Mouse (Mus musculus): ENCODE results near the gene Rftn1.
"Not testable (repeated sequence)": the region's sequence is repeated elsewhere in the genome, so short reads cannot be mapped to it uniquely, and the experiment has no call there.

Rftn1 gene

GRCm38 (mm10) chr17:50126545-50126944 lies 63.9 kb downstream of the Rftn1 start:
- DNase-seq: no peak

GRCm38 (mm10) chr17:50125900-50126299 lies 64.6 kb downstream of the Rftn1 start:
- DNase-seq: no peak

DNA sequence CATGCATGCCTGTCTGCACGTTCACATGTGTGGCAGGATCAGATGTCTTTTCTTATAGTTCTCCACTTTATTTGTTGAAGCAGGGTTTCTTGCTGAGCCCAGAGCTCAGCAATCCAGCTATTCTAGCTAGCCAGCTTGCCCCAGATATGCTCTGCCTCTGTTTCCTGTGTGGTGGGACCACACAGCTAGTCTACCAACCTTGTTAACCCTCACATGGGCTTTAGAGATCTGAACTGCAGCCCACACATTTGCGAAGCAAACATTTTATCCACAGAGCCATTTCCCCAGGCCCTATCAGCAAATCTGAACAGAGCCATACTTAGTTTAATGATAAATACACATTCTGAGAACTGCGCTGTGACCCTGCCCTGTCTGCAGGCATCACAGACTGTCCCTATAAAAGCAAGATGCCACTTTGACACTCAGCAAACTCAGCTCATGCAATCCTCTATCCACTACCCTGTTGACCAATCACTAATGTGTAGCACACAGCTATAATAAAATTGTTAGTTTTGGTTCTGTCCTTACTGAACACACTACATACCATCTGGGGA lies 65.2 kb downstream of the Rftn1 start:
- no peak for DNase-seq

GRCm38 (mm10) chr17:50124708-50125107 lies 65.8 kb downstream of the Rftn1 start:
- no peak for DNase-seq

- no peak for DNase-seq
Observed at GRCm38 (mm10) chr17:50122555-50122954, 67.9 kb downstream of the Rftn1 start.

DNA sequence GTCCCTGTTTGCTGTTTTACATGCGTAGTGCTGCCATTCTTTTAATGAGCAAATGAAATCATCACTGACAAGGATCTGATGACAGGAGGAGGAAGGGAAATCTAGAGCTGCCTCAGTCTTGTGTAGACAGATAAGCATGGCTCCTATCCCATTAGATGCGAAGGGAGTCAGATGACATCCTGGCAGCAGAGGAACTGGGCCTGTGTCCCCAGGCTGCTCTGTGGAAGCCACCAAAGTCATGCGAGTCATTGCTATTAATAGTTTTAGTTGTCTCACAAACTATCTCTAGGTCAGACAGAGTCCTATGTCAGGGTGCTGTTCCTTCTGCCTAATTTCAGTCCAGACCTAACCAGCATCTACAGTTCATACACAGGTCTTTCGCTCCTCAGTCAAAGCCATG lies 70.4 kb downstream of the Rftn1 start:
- DNase-seq: peak; percentile 12 to 29

- no peak for DNase-seq
Observed at GRCm38 (mm10) chr17:50117461-50117860, 73.0 kb downstream of the Rftn1 start.

GRCm38 (mm10) chr17:50116980-50117379 lies 73.5 kb downstream of the Rftn1 start:
- DNase-seq: peak; percentile 18 to 53

DNA sequence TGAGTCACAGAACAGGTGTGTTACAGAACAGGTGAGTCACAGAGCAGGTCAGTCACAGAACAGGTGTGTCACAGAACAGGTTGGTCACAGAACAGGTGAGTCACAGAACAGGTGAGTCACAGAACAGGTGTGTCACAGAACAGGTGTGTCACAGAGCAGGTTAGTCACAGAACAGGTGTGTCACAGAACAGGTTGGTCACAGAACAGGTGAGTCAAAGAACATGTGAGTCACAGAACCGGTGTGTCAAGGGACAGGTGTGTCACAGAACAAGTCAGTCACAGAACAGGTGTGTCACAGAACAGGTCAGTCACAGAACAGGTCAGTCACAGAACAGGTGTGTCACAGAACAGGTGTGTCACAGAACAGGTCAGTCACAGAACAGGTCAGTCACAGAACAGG lies 74.1 kb downstream of the Rftn1 start:
- not testable (repeated sequence) for DNase-seq

GRCm38 (mm10) chr17:50115716-50116115 lies 74.8 kb downstream of the Rftn1 start:
- DNase-seq: not testable (repeated sequence)

DNA sequence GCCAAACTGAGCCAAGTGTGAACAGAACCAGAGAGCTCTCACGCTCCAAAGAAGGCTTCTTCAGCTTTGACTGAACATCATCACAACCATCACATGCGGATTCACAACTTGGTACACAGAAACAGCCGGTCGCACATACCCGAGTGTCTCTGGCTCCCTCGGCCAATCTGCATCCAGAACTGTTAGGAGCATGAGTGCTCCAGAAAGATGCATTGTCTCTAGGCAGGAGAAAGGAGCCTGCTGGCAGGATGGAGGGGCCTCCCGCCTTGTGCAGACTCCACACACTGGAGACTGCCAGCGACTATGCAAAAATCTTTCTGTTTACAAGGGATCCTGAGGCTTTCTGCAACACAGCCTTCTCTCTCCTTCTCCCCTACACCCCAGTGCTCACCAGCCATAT lies 75.8 kb downstream of the Rftn1 start:
- DNase-seq: no peak

DNA sequence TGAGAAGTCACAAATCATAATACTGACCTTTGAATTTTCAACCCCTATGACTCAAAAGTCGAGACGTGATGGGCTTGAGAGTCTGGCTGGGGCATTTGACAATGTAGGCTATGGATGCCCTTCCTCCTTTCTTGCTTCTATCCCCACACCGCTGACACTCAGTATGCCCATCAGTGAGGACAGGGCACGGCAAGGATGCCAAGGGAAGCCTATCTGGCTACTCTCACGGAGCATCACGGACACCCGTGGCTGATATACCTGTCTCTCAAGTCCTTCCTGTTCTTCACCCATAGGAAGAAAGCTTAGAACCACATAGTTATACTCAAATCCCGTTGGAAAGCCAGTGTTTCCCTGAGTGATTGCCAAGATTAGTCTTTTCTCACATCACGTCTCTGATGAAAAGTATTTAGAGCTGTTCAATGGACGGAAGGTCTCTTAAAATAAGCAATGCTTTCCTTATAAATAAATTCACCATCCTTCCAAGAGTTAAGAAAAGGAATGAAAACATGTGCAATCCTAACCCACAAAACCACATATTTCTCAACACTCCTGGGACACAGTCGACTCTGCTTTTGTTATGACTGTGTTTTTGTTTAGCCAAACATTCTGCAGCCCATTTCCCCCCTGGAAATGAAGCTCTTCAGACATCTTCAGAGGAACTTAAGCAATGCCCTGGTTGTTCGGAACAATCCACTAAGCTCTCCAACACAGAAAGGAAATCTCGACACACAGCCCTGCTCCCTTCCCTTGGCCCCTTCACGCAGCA lies 79.6 kb downstream of the Rftn1 start:
- no peak for DNase-seq

GRCm38 (mm10) chr17:50106811-50107210 lies 83.7 kb downstream of the Rftn1 start:
- DNase-seq: no peak

GRCm38 (mm10) chr17:50104131-50104530 lies 86.3 kb downstream of the Rftn1 start:
- DNase-seq: no peak

DNA sequence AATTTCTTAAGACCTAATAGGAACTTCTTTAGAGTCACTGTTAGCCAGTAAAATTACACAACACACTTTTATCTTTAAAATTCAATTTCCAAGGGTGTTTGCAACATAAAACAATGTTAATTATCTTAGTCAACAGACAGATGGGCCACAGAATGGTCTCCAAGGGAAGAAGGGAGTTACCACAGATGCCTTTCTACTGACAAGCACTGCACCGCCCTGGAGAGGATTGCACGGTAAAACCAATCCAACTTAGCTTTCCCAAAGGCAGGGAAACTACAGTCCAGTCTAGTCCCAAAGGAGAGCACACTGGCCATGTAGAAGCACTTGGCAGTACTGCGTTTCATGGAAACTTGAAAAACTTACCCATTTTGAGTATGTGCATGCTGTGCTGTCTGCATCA lies 89.1 kb downstream of the Rftn1 start:
- DNase-seq: no peak

DNA sequence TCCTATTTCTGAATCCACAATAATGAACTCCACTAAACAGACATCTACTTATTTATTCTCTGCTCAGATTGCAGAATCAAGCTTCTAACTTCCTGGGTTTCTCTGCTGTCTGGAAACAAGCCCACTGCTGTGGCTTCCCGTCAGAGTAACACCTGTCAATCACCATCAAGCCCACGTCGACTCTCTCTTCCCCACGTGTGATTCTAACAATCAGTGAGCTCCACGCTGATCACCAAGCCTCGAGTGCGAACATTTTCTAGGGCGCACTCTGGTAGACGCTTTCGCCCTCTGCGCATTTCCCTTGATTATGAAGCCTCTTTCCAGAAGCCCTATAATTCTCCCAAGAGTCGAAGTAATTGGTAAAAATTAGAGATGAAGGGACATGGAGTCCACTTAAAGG lies 90.4 kb downstream of the Rftn1 start:
- no peak for DNase-seq

- no peak for DNase-seq
Observed at GRCm38 (mm10) chr17:50099378-50099777, 91.1 kb downstream of the Rftn1 start.

GRCm38 (mm10) chr17:50098297-50098696 lies 92.2 kb downstream of the Rftn1 start:
- DNase-seq: no peak

GRCm38 (mm10) chr17:50097831-50098230 lies 92.6 kb downstream of the Rftn1 start:
- DNase-seq: no peak

GRCm38 (mm10) chr17:50096305-50096704 lies 94.2 kb downstream of the Rftn1 start:
- no peak for DNase-seq

- no peak for DNase-seq
Observed at GRCm38 (mm10) chr17:50094596-50094995, 95.9 kb downstream of the Rftn1 start.

GRCm38 (mm10) chr17:50094077-50094476 lies 96.4 kb downstream of the Rftn1 start:
- no peak for DNase-seq

- no peak for DNase-seq
Observed at GRCm38 (mm10) chr17:50093356-50093755, 97.1 kb downstream of the Rftn1 start.

- DNase-seq: no peak
Observed at GRCm38 (mm10) chr17:50092848-50093247, 97.6 kb downstream of the Rftn1 start.

DNA sequence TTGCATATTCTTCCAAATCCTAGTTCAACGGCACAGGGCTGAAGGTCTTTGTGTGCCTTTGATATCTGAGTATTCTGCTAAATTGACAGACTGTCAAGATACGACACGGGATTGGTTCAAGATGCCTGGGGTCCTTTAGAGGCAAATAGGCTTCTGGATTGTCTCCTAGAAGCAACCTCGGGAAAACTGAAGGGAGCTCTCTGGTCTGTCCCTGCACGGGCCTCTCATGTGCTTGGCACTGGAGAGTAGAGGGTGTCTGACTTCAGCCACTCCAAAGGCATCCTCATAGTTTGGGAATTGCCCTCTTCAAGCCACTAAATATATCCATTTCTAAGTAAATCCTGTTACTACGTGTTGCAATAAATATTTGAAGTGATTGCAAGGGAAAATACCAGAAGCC lies 98.6 kb downstream of the Rftn1 start:
- DNase-seq: no peak

Measured in kidney, adult 8-10 months (tissue).